Mouse (Mus musculus) 3134 (cell line): ENCODE results near the gene 5430427O19Rik.

Experiments used
- DNase-seq: peaks from one replicate; pipeline ENCODE4 v3.0.0-alpha.2; 2011; ENCODE audit warnings: low spot score; ENCODE audit not compliant: insufficient read length; ENCODE audit errors: extremely low read depth

5430427O19Rik gene

GRCm38 (mm10) chrX:85869914-85870483 is at the start of gene 5430427O19Rik:
Gene 5430427O19Rik (plus strand): TSS chrX:85870354.
- no peak for DNase-seq

GRCm38 (mm10) chrX:85827719-85828453 is 42.3 kb upstream of the 5430427O19Rik start:
- DNase-seq, result no peak

DNA sequence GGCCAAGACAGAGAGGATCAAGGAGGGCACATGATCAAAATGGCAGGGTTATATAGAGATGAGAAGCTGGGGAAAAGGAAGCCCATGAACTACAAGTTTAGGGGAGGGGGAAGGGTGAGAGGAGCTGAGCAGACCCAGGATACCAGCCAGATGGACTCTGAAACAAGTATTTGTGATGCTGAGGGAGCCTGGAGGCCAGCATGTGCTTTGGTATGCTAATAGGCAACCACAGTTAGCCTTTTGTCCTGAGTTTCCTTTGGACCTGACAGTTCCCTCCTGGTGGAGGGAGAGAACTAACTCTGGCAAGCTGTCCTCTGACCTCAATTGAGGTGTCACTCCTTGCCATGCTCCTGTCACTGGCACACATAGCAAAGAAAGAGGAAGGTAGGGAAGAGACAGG is 41.2 kb upstream of the 5430427O19Rik start:
- no peak for DNase-seq

DNA sequence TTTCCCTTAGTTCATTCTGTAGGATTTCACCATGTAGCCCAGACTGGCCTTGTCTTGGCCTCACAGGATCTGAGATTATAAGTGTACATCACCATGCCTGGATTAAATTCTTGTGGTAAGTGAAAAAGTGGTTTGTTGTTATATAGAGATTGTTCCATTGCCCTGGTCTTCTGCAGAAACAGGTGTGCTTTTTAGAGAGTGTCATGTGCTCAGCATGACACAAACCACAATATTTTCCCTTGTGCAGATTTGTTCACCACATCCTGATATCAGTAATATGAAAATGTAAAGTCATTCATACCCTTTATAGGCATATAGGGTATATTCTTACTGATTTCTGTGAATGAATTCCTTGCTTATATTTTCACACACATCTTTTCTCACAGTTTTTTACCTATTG is 31.0 kb upstream of the 5430427O19Rik start:
- DNase-seq, result no peak

DNA sequence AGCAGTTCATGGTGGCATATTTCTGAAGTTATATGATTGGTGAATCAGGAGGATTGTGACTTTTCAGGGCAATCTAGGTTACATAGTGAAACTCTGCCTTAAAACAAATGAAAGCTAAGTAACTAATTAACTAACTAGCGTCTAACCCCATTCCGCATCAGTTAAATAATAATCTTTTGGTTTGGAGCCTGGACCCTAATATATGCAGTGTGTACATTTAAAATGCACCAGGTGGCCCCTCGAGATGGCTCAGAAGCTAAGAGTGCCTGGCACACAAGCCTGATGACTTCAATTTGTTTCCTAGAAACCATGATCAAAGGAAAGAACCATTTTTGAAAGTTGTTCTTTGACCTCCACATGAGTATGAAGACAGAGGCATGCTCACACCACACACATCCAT is 14.2 kb upstream of the 5430427O19Rik start:
- no peak for DNase-seq

- DNase-seq, result no peak
Measured at GRCm38 (mm10) chrX:85857169-85857568, 13.0 kb upstream of the 5430427O19Rik start.

DNA sequence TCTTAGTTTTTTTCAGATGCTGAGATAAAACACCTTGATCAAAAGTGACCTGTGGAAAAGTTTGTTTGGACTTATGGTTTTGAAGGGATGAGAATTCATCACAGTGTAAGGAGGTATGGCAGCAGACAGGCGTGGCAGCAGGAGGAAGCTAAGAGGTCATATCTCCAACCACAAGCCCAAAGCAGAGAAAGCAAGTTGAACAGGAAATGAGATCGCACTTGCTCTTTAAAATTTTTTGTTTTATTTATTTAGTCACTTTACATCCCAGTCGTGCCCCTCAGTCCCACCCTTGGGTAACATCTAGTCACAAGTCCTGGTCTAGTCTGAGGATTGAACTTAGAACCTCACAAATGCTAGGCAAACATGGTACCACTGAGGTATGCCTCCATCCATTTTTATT is 2.1 kb upstream of the 5430427O19Rik start:
- no peak for DNase-seq

DNA sequence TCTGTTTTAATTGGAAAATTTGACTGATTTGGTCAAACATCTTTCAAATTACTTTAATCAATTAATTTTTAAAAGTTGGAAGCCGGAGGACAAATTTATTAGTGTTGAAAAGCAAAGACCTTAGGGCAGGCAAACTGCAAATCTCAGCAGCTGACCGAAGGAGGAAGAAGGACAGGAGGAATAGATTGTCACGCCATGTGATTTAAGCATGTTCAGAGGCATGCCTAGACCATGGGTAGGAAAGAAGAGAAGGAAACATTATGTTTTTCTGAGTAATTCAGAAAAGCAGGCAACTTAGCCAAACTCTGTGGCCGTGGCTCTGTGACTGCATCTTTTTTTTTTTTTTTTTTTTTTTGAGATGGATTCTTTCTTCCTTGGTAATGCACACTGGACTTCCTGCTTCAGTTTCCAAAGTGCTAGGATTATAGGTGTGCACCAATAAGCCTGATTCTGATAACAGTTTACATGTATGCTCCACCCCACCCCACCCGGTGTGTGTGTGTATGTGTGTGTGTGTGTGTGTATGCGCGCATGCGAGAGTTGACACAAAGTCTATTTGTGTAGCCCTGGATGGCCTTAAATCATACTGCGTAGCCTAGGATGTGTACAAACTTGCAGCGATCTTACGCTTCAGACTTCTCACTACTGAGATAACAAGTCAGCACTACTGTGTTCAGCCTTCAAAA is 1.4 kb downstream of the 5430427O19Rik start:
- no peak for DNase-seq

GRCm38 (mm10) chrX:85874367-85874766 is 4.2 kb downstream of the 5430427O19Rik start:
- DNase-seq, result no peak

GRCm38 (mm10) chrX:85875951-85876350 is 5.8 kb downstream of the 5430427O19Rik start:
- no peak for DNase-seq

DNA sequence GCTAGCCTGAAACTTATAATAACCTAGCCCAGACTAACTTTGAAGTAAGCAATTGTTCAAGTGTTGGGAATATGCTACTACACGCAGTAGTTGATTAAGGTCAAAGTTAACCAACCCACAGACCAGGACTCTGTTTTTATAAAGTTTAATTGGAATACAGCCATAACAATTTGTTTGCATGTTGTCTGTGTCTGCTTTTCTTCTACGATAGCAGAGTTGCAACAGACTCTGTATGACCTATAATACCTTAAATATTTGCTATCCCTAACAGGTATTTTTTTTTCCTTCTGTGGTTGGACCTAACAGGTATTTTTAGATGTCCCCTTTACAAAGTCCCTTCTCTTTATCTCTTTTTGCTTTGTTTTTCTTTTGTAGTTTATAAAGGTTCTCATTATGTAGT is 7.6 kb downstream of the 5430427O19Rik start:
- DNase-seq, result no peak

DNA sequence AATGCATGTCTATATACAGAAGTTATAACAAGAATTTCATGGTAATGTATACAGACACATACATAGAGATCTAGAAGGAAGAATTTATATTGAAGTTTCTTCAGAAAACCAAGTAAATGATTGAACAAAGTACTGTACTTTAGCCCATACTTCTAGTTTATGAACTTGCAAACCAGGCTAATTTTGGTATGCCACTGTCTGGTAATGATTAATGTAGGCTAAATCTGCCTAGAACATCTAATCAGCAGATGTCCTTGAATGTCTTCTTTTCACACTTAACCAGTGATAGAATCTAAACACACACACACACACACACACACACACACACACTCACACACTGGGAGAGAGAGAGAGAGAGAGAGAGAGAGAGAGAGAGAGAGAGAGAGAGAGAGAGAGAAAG is 8.1 kb downstream of the 5430427O19Rik start:
- DNase-seq, result no peak

GRCm38 (mm10) chrX:85879198-85879977 is 9.2 kb downstream of the 5430427O19Rik start:
- no peak for DNase-seq

GRCm38 (mm10) chrX:85886651-85887050 is 16.5 kb downstream of the 5430427O19Rik start:
- no peak for DNase-seq

DNA sequence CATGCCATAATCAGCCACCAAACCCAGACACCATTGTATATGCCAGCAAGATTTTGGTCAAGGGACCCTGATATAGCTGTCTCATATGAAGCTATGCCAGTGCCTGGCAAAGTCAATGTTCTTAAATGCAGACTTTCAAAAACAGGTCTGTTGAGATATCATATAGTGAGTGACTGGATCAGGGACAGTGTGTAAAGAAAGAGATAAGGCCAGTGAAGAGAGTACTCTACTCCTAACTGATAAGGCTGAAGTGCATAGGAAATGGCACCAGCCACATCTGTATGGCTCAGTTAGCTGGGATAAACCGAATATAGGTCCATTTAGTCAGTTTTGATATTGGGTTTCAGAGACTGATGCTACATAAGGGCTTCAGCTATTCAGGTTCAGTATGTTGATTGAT is 31.0 kb downstream of the 5430427O19Rik start:
- DNase-seq, result no peak

GRCm38 (mm10) chrX:85919034-85919433 is 48.9 kb downstream of the 5430427O19Rik start:
- DNase-seq, result peak; percentile 3

GRCm38 (mm10) chrX:85932991-85933390 is 62.8 kb downstream of the 5430427O19Rik start:
- DNase-seq, result no peak
